26 mouse cellular contexts compared by ENCODE assay signal in genomic region chr2:20414856-20415255, GRCm38 (mm10).
DNase-seq lines count a peak whose midpoint lies in the region; TF ChIP-seq lines count a peak whose summit lies in the region.
"Had no signal": no experiment of that assay in that cellular context is flagged by ENCODE, and none has a peak within 500 bp of the region (broad histone marks: within the 10 kb centered on the region; RNA-seq: fewer than 3 reads in every experiment).

No protein-coding gene starts in this region.

- no peak overlapping the region for H3K27ac ChIP-seq in heart, adult 2 months
- no peak overlapping the region for H3K27ac ChIP-seq in layer of hippocampus, adult 2 months
- H3K27ac ChIP-seq in limb, embryonic 10.5 days = no peak overlapping the region
- H3K27ac ChIP-seq: embryonic facial prominence, embryonic 13.5 days; forebrain, embryonic 13.5 days; heart, embryonic 13.5 days; hindbrain, embryonic 13.5 days; liver, embryonic 15.5 days; macrophage; neural tube, embryonic 15.5 days; stomach, embryonic 15.5 days had no signal

- no peaks in the 10 kb centered on the region for H3K9me3 ChIP-seq in limb, embryonic 10.5 days (replicated peaks)
- H3K9me3 ChIP-seq: embryonic facial prominence, embryonic 13.5 days; forebrain, embryonic 13.5 days; heart, embryonic 13.5 days; hindbrain, embryonic 13.5 days; liver, embryonic 15.5 days; neural tube, embryonic 15.5 days; stomach, embryonic 15.5 days had no signal

- peak; percentile 27; the same call in 1 of the 2 replicates for TF ChIP-seq CTCF in heart, adult 2 months (IDR thresholded peaks at IDR 0.05)
- TF ChIP-seq CTCF in layer of hippocampus, adult 2 months (conservative IDR thresholded peaks at IDR 0.05) = peak; percentile 13; the same call in 1 of the 2 replicates
- TF ChIP-seq CTCF in brain, embryonic 14.5 days (IDR thresholded peaks at IDR 0.05; ENCODE audit: borderline replicate concordance, extremely low read depth, insufficient read depth, insufficient read length) = peak; percentile 26; the same call in 1 of the 2 replicates

- H3K36me3 ChIP-seq in heart, adult 2 months (ENCODE audit: control insufficient read depth, insufficient read depth, low read length) = no peaks in the 10 kb centered on the region
- no peaks in the 10 kb centered on the region for H3K36me3 ChIP-seq in limb, embryonic 10.5 days
- H3K36me3 ChIP-seq: embryonic facial prominence, embryonic 13.5 days; heart, embryonic 13.5 days; hindbrain, embryonic 13.5 days; liver, embryonic 15.5 days; neural tube, embryonic 15.5 days; stomach, embryonic 15.5 days had no signal

- WGBS in heart, adult 2 months = 79% methylated on average over 4 of the region's 4 CpGs
- 86% methylated on average over 4 of the region's 4 CpGs for WGBS in limb, embryonic 10.5 days

- DNase-seq in heart, adult 2 months = no peak
- no peak for DNase-seq in heart, adult 8-10 months (ENCODE audit: low spot score)
- DNase-seq in layer of hippocampus, adult 2 months (ENCODE audit: low spot score in 2 of 2) = no peak
- no peak for DNase-seq in layer of hippocampus, adult 18-20 months (ENCODE audit: low spot score in 2 of 2)
- peak; percentile 77 for DNase-seq in ES-CJ7 (ENCODE audit: low read depth, low spot score)
- no peak for DNase-seq in brain, embryonic 14.5 days (ENCODE audit: low read depth)
- DNase-seq in cerebellum, adult 11 months = no peak
- DNase-seq in limb, embryonic 10.5 days (ENCODE audit: low spot score) = no peak
- DNase-seq: adrenal gland, postnatal 36 days; cerebellum, adult 18-20 months; cerebellum, postnatal 36 days; embryo, embryonic 11 days; kidney, adult 11 months; left cerebral cortex, postnatal 4 days; liver; thymus, adult 18-20 months; thymus, postnatal 36 days had no signal

- H3K9ac ChIP-seq in heart, adult 2 months (ENCODE audit: low read depth, low read length) = no peak overlapping the region
- H3K9ac ChIP-seq: embryonic facial prominence, embryonic 13.5 days; forebrain, embryonic 13.5 days; heart, embryonic 13.5 days; hindbrain, embryonic 13.5 days; liver, embryonic 15.5 days; neural tube, embryonic 15.5 days; stomach, embryonic 15.5 days had no signal

- TF ChIP-seq POLR2A in heart, adult 2 months (IDR thresholded peaks at IDR 0.05; ENCODE audit: insufficient read depth, low read depth, low read length) = no peak
- no peak for TF ChIP-seq POLR2A in brain, embryonic 14.5 days (IDR thresholded peaks at IDR 0.05; ENCODE audit: borderline replicate concordance, extremely low read depth, insufficient read depth, insufficient read length, poor library complexity, severe bottlenecking)

- no peak overlapping the region for H3K4me3 ChIP-seq in heart, adult 2 months
- no peak overlapping the region for H3K4me3 ChIP-seq in layer of hippocampus, adult 2 months
- no peak overlapping the region for H3K4me3 ChIP-seq in limb, embryonic 10.5 days
- H3K4me3 ChIP-seq: embryonic facial prominence, embryonic 13.5 days; erythroblast, embryonic 14.5 days; forebrain, embryonic 13.5 days; heart, embryonic 13.5 days; hindbrain, embryonic 13.5 days; liver, embryonic 15.5 days; neural tube, embryonic 15.5 days; stomach, embryonic 15.5 days had no signal

- H3K4me1 ChIP-seq in heart, adult 2 months (ENCODE audit: control insufficient read depth, insufficient read depth, low read length) = no peaks in the 10 kb centered on the region
- peaks cover 27% of the 10 kb centered on the region for H3K4me1 ChIP-seq in limb, embryonic 10.5 days
- H3K4me1 ChIP-seq: hindbrain, embryonic 13.5 days; liver, embryonic 15.5 days; neural tube, embryonic 15.5 days; stomach, embryonic 15.5 days had no signal

- intact Hi-C loops in heart, adult 2 months (cut with DNase I) = no loop called here

- H3K27me3 ChIP-seq in heart, adult 2 months (ENCODE audit: control insufficient read depth, insufficient read depth, low read length) = no peaks in the 10 kb centered on the region
- no peaks in the 10 kb centered on the region for H3K27me3 ChIP-seq in limb, embryonic 10.5 days (ENCODE audit: low read depth, poor library complexity, severe bottlenecking)
- H3K27me3 ChIP-seq: embryonic facial prominence, embryonic 13.5 days; forebrain, embryonic 13.5 days; heart, embryonic 13.5 days; hindbrain, embryonic 13.5 days; liver, embryonic 15.5 days; neural tube, embryonic 15.5 days; stomach, embryonic 15.5 days had no signal

- H3K79me2 ChIP-seq in heart, adult 2 months (replicated peaks; ENCODE audit: control insufficient read depth, insufficient read depth, low read length) = no peaks in the 10 kb centered on the region

- no peak for TF ChIP-seq EP300 in heart, adult 2 months (IDR thresholded peaks at IDR 0.05; ENCODE audit: insufficient read depth, low read depth, low read length)
